In the genomic region with DNA sequence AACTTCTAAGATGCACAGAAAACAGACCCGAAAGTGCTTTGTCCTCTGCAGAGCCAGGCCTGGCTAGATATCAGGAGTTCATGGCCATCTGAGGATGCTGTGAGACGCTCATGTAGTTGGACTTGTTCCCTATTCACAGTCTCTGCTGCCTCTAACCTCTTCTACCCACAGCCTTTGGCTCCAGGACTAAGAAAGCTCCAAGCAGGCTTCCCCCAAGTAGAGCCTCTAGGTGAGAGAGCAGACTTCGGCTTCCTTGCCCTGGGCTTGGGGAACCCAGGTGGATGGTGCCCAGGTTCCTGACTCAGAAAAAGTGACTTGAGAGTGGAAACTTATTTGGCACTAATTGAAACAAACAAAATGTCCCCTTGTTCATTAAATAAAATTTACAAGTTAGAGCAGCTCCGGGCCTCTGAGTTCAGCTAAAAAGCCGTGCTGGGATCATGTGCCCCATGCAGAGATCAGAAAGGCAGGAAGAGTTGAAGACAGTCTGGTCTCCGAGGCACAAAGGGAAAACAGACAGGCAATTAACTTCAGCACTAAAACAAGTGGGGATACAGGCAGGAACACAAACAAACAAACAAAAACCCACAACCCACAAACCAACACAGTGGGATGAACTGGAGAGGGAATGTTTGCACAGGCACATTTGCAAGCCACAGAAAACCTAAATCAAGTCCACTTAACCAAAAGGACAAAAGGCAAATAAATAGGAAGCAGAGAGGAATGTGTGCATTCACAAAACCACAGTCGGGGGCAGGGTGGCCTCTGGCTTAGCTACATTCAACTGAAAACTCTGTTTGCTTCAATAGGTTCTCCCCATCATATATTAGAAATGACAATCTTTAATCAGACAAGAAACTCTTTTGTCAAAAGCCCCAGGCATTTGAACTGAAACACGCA, we compare ENCODE assay signal across 12 mouse cellular contexts. TPM values are rescaled to one million over a fixed set of nuclear protein-coding genes. Genes with fewer than 3 reads are reported as not detected.
DNase-seq lines count a peak whose midpoint lies in the region; ATAC-seq and TF ChIP-seq lines count a peak whose summit lies in the region.
"Had no signal": no experiment of that assay in that cellular context is flagged by ENCODE, and none has a peak within 500 bp of the region (broad histone marks: within the 10 kb centered on the region; RNA-seq: fewer than 3 reads in every experiment).

No protein-coding gene starts in this region.

- 0 out of 4 replicates have a peak overlapping the region, but pooled peaks of 1 of the 2 experiments have one; percentile 10 for H3K27ac ChIP-seq in heart, embryonic 14.5 days (replicated peaks in 1 of 2; ENCODE audit: control insufficient read depth in 1 of 2, insufficient read depth in 1 of 2, low read depth in 2 of 2, low read length in 2 of 2)
- 0 out of 2 replicates have a peak overlapping the region, but pooled peaks have one; percentile 1 for H3K27ac ChIP-seq in midbrain, embryonic 13.5 days
- no peak overlapping the region for H3K27ac ChIP-seq in midbrain, postnatal 0 days (ENCODE audit: low read depth, low read length)
- peak overlapping the region; percentile 65 for H3K27ac ChIP-seq in embryonic facial prominence, embryonic 15.5 days (replicated peaks)

- H3K9ac ChIP-seq in heart, embryonic 14.5 days (ENCODE audit: low read length), result peak overlapping the region; percentile 1; the same call in 1 of the 2 replicates
- H3K9ac ChIP-seq in midbrain, embryonic 13.5 days (replicated peaks), result no peak overlapping the region
- H3K9ac ChIP-seq in midbrain, postnatal 0 days (replicated peaks; ENCODE audit: low read length, poor library complexity, severe bottlenecking), result no peak overlapping the region
- no peak overlapping the region for H3K9ac ChIP-seq in embryonic facial prominence, embryonic 15.5 days

- no peak for DNase-seq in heart, postnatal 10 days
- DNase-seq in midbrain, postnatal 0 days (ENCODE audit: low spot score), result no peak
- DNase-seq in retina, embryonic 14.5 days (ENCODE audit: low spot score), result peak; percentile 75
- DNase-seq in thymus, postnatal 14 days, result no peak
- DNase-seq: adrenal gland, postnatal 14 days; cerebellum, adult 11 months; kidney, postnatal 36 days had no signal

- intact Hi-C loops in heart, postnatal 10 days (cut with DNase I), result no loop called here

- no peak overlapping the region for H3K4me2 ChIP-seq in heart, embryonic 14.5 days (ENCODE audit: low read length)
- no peak overlapping the region for H3K4me2 ChIP-seq in midbrain, embryonic 13.5 days (replicated peaks)
- no peak overlapping the region for H3K4me2 ChIP-seq in midbrain, postnatal 0 days (ENCODE audit: low read depth, low read length, poor library complexity, severe bottlenecking)
- no peak overlapping the region for H3K4me2 ChIP-seq in embryonic facial prominence, embryonic 15.5 days (replicated peaks)

- H3K36me3 ChIP-seq in heart, embryonic 14.5 days (ENCODE audit: control insufficient read depth, insufficient read depth, low read length), result no peaks in the 10 kb centered on the region
- H3K36me3 ChIP-seq in midbrain, embryonic 13.5 days, result no peaks in the 10 kb centered on the region
- H3K36me3 ChIP-seq in midbrain, postnatal 0 days (ENCODE audit: insufficient read depth, low read length), result no peaks in the 10 kb centered on the region
- no peaks in the 10 kb centered on the region for H3K36me3 ChIP-seq in embryonic facial prominence, embryonic 15.5 days

- H3K9me3 ChIP-seq in heart, embryonic 14.5 days (ENCODE audit: control insufficient read depth, low read length), result no peaks in the 10 kb centered on the region
- H3K9me3 ChIP-seq in midbrain, embryonic 13.5 days, result no peaks in the 10 kb centered on the region
- H3K9me3 ChIP-seq in midbrain, postnatal 0 days (ENCODE audit: low read length), result no peaks in the 10 kb centered on the region
- no peaks in the 10 kb centered on the region for H3K9me3 ChIP-seq in embryonic facial prominence, embryonic 15.5 days (replicated peaks)

- TF ChIP-seq CTCF in midbrain, postnatal 0 days (IDR thresholded peaks at IDR 0.05), result no peak

- WGBS in heart, embryonic 14.5 days, result 51% methylated on average over 8 of the region's 8 CpGs
- 19% methylated on average over 8 of the region's 8 CpGs for WGBS in midbrain, embryonic 13.5 days
- 29% methylated on average over 8 of the region's 8 CpGs for WGBS in midbrain, postnatal 0 days
- WGBS in embryonic facial prominence, embryonic 15.5 days, result 35% methylated on average over 8 of the region's 8 CpGs

- H3K4me3 ChIP-seq in heart, embryonic 14.5 days (ENCODE audit: control insufficient read depth in 1 of 2, insufficient read depth in 1 of 2, low read depth in 1 of 2, low read length in 2 of 2), result no peak overlapping the region
- H3K4me3 ChIP-seq in midbrain, embryonic 13.5 days (replicated peaks), result no peak overlapping the region
- no peak overlapping the region for H3K4me3 ChIP-seq in midbrain, postnatal 0 days (ENCODE audit: low read depth, low read length)
- no peak overlapping the region for H3K4me3 ChIP-seq in embryonic facial prominence, embryonic 15.5 days (replicated peaks)

- H3K27me3 ChIP-seq in heart, embryonic 14.5 days (ENCODE audit: control insufficient read depth, insufficient read depth, low read length), result no peaks in the 10 kb centered on the region
- H3K27me3 ChIP-seq in midbrain, embryonic 13.5 days, result no peaks in the 10 kb centered on the region
- H3K27me3 ChIP-seq in midbrain, postnatal 0 days (ENCODE audit: insufficient read depth, low read length), result no peaks in the 10 kb centered on the region
- no peaks in the 10 kb centered on the region for H3K27me3 ChIP-seq in embryonic facial prominence, embryonic 15.5 days

- peaks cover 15 to 18% of the 10 kb centered on the region in 2 experiments for H3K4me1 ChIP-seq in heart, embryonic 14.5 days (ENCODE audit: control insufficient read depth in 2 of 2, insufficient read depth in 2 of 2, low read length in 2 of 2)
- peaks cover 17% of the 10 kb centered on the region for H3K4me1 ChIP-seq in midbrain, embryonic 13.5 days (replicated peaks)
- no peaks in the 10 kb centered on the region for H3K4me1 ChIP-seq in midbrain, postnatal 0 days (ENCODE audit: insufficient read depth, low read length)
- peaks cover 13% of the 10 kb centered on the region for H3K4me1 ChIP-seq in embryonic facial prominence, embryonic 15.5 days

- ATAC-seq in heart, embryonic 14.5 days (ENCODE audit: insufficient number of reproducible peaks, insufficient read depth, low FRiP score, low read depth), result no peak
- no peak for ATAC-seq in midbrain, embryonic 13.5 days
- no peak for ATAC-seq in midbrain, postnatal 0 days (ENCODE audit: low FRiP score)
- ATAC-seq in embryonic facial prominence, embryonic 15.5 days (ENCODE audit: insufficient number of reproducible peaks, low FRiP score, low TSS enrichment, low read depth), result no peak
- no peak for ATAC-seq in cerebellum, adult (ENCODE audit: insufficient number of reproducible peaks, low FRiP score, low TSS enrichment)
- ATAC-seq: lung, postnatal 0 days had no signal

RNA-seq across cellular contexts. Expression of gene Phactr2, which starts 42.3 kb away (rescaled TPM):
- 78.8 and 80.1 TPM in 2 replicates for polyA plus RNA-seq in heart, embryonic 14.5 days (2014; fragmentation: Nextera tagmentation; extraction: Ambion mirVana)
- total RNA-seq in heart, postnatal 10 days (2021), result 10 to 100 TPM; 57.3 to 63.5 TPM
- polyA plus RNA-seq in midbrain, embryonic 13.5 days (2015; fragmentation: Nextera tagmentation; extraction: Ambion mirVana), result 5.1 and 6.4 TPM in 2 replicates
- total RNA-seq in midbrain, postnatal 0 days (2014; rRNA removed), result 9.0 and 11.0 TPM in 2 replicates
- polyA plus RNA-seq in midbrain, postnatal 0 days (2015; fragmentation: Nextera tagmentation; extraction: Ambion mirVana), result 8.4 TPM in 2 replicates
- 27.9 and 30.1 TPM in 2 replicates for polyA plus RNA-seq in embryonic facial prominence, embryonic 15.5 days (2015; fragmentation: Nextera tagmentation; extraction: Ambion mirVana)
